Mouse (Mus musculus) kidney, embryonic 14.5 days (tissue): ENCODE results near the gene Nadsyn1. TPM values are rescaled to one million over a fixed set of nuclear protein-coding genes. Genes with fewer than 3 reads are reported as not detected.

Experiments used
- ATAC-seq: fragments of 200-750 bp; cut with Nextera tagmentation; 2 replicates; pipeline ENCODE4 v1.8.0; 2017; ENCODE audit warnings: moderate number of reproducible peaks, mild to moderate bottlenecking, moderate TSS enrichment, moderate library complexity; ENCODE audit not compliant: low FRiP score, low TSS enrichment
- H3K27ac ChIP-seq: fragments of 300-500 bp; sonication (generic); 2 replicates; pipeline ENCODE4 v1.5.1; 2014; ENCODE audit warnings: low read depth, mild to moderate bottlenecking, low read length, moderate library complexity, mixed read lengths
- H3K27me3 ChIP-seq: fragments of 300-500 bp; sonication (generic); 2 replicates; pipeline ENCODE4 v1.6.1; 2014; ENCODE audit warnings: mild to moderate bottlenecking, low read length; ENCODE audit not compliant: control insufficient read depth, insufficient read depth
- H3K36me3 ChIP-seq: fragments of 300-500 bp; sonication (generic); 2 replicates; pipeline ENCODE4 v1.6.1; 2014; ENCODE audit warnings: low read length, mixed read lengths; ENCODE audit not compliant: control insufficient read depth, insufficient read depth
- H3K4me1 ChIP-seq: fragments of 300-500 bp; sonication (generic); 2 replicates; pipeline ENCODE4 v1.6.1; 2014; ENCODE audit warnings: low read length, mixed read lengths; ENCODE audit not compliant: control insufficient read depth, insufficient read depth
- H3K4me2 ChIP-seq: fragments of 300-500 bp; sonication (generic); replicated peaks from 2 replicates; pipeline ENCODE4 v1.6.1; 2014; ENCODE audit warnings: low read depth, mild to moderate bottlenecking, low read length
- H3K4me3 ChIP-seq: fragments of 300-500 bp; sonication (generic); 2 replicates; pipeline ENCODE4 v1.5.1; 2014; ENCODE audit warnings: mild to moderate bottlenecking, low read length
- H3K9ac ChIP-seq: fragments of 300-500 bp; sonication (generic); 2 replicates; pipeline ENCODE4 v1.6.1; 2014; ENCODE audit warnings: low read depth, mild to moderate bottlenecking, low read length, moderate library complexity
- H3K9me3 ChIP-seq: fragments of 300-500 bp; sonication (generic); 2 replicates; pipeline ENCODE4 v1.6.1; 2016; ENCODE audit warnings: low read length; ENCODE audit not compliant: control insufficient read depth
- WGBS: fragments of 180-500 bp; shearing (Covaris S2); extraction: QIAGEN DNeasy Blood & Tissue Kit; methylation state at CpG from one replicate; pipeline ENCODE4 v1.1.7; 2014; 5-methylcytosine and 5-hydroxymethylcytosine counted together
- polyA plus RNA-seq: library from polyadenylated mRNA; unstranded; fragments of >200 nt; fragmentation: Nextera tagmentation; extraction: Ambion mirVana; gene quantifications from 2 replicates; pipeline ENCODE4 v1.2.1, GENCODE M21; 2014

The Nadsyn1 gene
- polyA plus RNA-seq, 1 experiment from 2014 or later: 9.6 TPM

DNA sequence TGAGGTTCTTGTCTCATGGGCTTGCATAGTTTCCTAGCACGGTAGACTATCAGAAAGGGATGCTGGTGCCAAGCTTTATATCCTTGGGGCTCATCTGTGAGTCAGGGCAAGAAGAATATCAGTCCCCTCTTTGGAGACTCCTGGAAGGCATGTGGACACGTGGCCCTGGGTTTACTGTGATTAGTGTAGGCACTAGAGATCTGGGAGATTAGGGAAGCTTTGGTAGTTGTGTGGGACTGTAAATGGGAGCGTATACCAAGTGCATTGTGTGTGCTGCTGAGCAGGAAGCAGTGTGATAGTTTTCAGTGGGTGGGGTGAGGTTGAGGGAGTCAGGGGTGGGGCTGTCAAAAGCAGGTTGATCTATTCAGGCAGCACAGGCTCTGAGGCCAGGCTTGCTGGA lies 12.3 kb upstream of the Nadsyn1 start:
- Histone ChIP-seq H3K9me3 (no peaks in the 10 kb centered on the region), H3K27me3 (no peaks in the 10 kb centered on the region), H3K27ac (no peak overlapping the region), H3K36me3 (peaks cover 25% of the 10 kb centered on the region; the same call in 1 of the 2 replicates), H3K4me2 (no peak overlapping the region), H3K4me1 (peaks cover 4% of the 10 kb centered on the region; the same call in 1 of the 2 replicates), H3K9ac (no peak overlapping the region), H3K4me3 (no peak overlapping the region)
- WGBS: 60% methylated on average over 3 of the region's 3 CpGs
- no peak for ATAC-seq

- ATAC-seq: no peak
- WGBS: 80% methylated on average over 2 of the region's 2 CpGs
- Histone ChIP-seq H3K4me3 (no peak overlapping the region), H3K9ac (no peak overlapping the region), H3K4me2 (no peak overlapping the region), H3K36me3 (peaks cover 25% of the 10 kb centered on the region; the same call in 1 of the 2 replicates), H3K27me3 (no peaks in the 10 kb centered on the region), H3K9me3 (no peaks in the 10 kb centered on the region), H3K27ac (no peak overlapping the region), H3K4me1 (peaks cover 4% of the 10 kb centered on the region; the same call in 1 of the 2 replicates)
Measured at GRCm38 (mm10) chr7:143834316-143834715, 11.7 kb upstream of the Nadsyn1 start.

GRCm38 (mm10) chr7:143833581-143834190 lies 11.0 kb upstream of the Nadsyn1 start:
- H3K4me3 ChIP-seq: no peak overlapping the region
- H3K9me3 ChIP-seq: no peaks in the 10 kb centered on the region
- ATAC-seq: no peak
- H3K36me3 ChIP-seq: peaks cover 19% of the 10 kb centered on the region; the same call in 1 of the 2 replicates
- H3K4me1 ChIP-seq: peaks cover 4% of the 10 kb centered on the region; the same call in 1 of the 2 replicates
- no peak overlapping the region for H3K4me2 ChIP-seq
- H3K27me3 ChIP-seq: no peaks in the 10 kb centered on the region
- no peak overlapping the region for H3K27ac ChIP-seq
- H3K9ac ChIP-seq: no peak overlapping the region
- WGBS: 79% methylated on average over 6 of the region's 6 CpGs

DNA sequence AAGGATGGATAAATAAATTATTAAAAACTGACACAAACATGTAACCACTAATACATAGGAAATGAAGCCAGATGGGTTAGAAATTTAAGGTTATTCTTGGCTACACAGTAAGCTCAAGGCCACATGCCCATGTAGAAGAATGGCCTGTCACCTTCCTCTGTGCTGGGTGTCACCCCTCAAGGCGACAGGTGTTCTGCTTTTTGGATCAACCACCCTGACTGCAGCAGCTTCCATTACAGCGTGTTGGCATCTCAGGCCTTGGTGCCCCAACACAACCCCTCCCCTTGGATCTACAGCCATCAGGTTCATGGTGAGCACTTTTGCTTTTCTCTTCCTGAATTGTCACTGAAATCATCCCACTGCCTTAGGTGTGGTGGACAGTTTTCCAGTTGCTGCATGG lies 10.0 kb upstream of the Nadsyn1 start:
- H3K9ac ChIP-seq: no peak overlapping the region
- no peak for ATAC-seq
- WGBS: 87% methylated on average over 2 of the region's 2 CpGs

GRCm38 (mm10) chr7:143832196-143832595 lies 9.5 kb upstream of the Nadsyn1 start:
- Histone ChIP-seq H3K27ac (no peak overlapping the region), H3K27me3 (no peaks in the 10 kb centered on the region), H3K9me3 (no peaks in the 10 kb centered on the region), H3K4me2 (no peak overlapping the region), H3K36me3 (peaks cover 10% of the 10 kb centered on the region; the same call in 1 of the 2 replicates), H3K4me1 (peaks cover 4% of the 10 kb centered on the region; the same call in 1 of the 2 replicates), H3K9ac (no peak overlapping the region), H3K4me3 (no peak overlapping the region)
- no peak for ATAC-seq
- WGBS: 75% methylated on average over 8 of the region's 8 CpGs

More for the DNA sequence above, 10.0 kb upstream of the Nadsyn1 start:
- H3K4me3 ChIP-seq: no peak overlapping the region
- no peaks in the 10 kb centered on the region for H3K27me3 ChIP-seq
- H3K9me3 ChIP-seq: no peaks in the 10 kb centered on the region
- H3K36me3 ChIP-seq: peaks cover 10% of the 10 kb centered on the region; the same call in 1 of the 2 replicates
- no peak overlapping the region for H3K27ac ChIP-seq
- H3K4me1 ChIP-seq: peaks cover 4% of the 10 kb centered on the region; the same call in 1 of the 2 replicates
- no peak overlapping the region for H3K4me2 ChIP-seq

DNA sequence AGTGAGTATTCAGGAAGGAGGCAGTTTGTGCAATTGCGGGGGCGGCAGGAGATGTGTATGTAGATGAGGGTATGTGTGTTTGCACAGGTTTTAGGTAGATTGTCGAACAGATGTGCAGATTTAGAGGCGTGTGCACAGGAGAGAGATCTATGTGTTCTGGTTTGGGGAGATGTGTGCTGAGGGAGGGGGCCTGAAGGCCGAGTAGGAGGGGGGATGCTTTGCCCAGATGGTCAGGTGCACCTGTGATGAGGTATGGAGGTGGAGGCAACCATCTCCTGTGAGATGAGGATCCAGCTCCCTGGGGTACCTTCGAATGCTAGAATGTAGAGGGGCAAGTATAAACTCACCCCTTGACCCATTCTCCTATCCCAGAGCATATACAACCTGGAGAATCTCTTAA lies 7.8 kb upstream of the Nadsyn1 start:
- Histone ChIP-seq H3K9me3 (no peaks in the 10 kb centered on the region), H3K9ac (peak overlapping the region; percentile 56), H3K4me1 (peaks cover 4% of the 10 kb centered on the region; the same call in 1 of the 2 replicates), H3K4me2 (peak overlapping the region; percentile 86), H3K27ac (no peak overlapping the region; the same call in 1 of the 2 replicates), H3K36me3 (peaks cover 5% of the 10 kb centered on the region; the same call in 1 of the 2 replicates), H3K27me3 (no peaks in the 10 kb centered on the region), H3K4me3 (peak overlapping the region; percentile 53)
- ATAC-seq: peak; percentile 8
- WGBS: 12% methylated on average over 6 of the region's 6 CpGs

- H3K4me2 ChIP-seq: peak overlapping the region; percentile 86
- WGBS: 2% methylated on average over 37 of the region's 37 CpGs
- peak overlapping the region; percentile 86 for H3K27ac ChIP-seq
- no peaks in the 10 kb centered on the region for H3K9me3 ChIP-seq
- H3K27me3 ChIP-seq: no peaks in the 10 kb centered on the region
- H3K36me3 ChIP-seq: peaks cover 5% of the 10 kb centered on the region; the same call in 1 of the 2 replicates
- H3K9ac ChIP-seq: peak overlapping the region; percentile 69
- peak; percentile 98 for ATAC-seq
- peak overlapping the region; percentile 53 for H3K4me3 ChIP-seq
- H3K4me1 ChIP-seq: peaks cover 4% of the 10 kb centered on the region; the same call in 1 of the 2 replicates
Measured at GRCm38 (mm10) chr7:143829504-143830331, 7.1 kb upstream of the Nadsyn1 start.

DNA sequence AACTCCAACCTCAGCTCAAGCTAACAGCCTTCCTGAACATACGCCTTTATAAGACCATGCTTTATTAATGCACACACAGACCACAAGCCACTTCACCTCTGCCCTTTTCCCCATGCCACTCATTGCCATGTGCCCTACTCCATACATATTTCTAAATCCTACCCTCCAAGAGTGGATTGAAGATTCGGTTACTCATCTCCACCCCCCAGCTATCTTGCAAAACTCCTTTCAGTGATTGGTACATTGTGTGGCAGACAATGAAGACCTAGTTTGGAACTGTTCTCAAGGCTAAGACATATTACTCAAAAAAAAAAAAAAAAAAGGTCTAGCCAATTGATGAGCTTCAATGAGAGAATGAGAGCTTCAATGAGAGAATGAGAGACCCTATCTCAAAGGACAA lies 4.3 kb upstream of the Nadsyn1 start:
- no peak for ATAC-seq
- Histone ChIP-seq H3K27ac (no peak overlapping the region), H3K4me3 (no peak overlapping the region), H3K4me1 (peaks cover 12% of the 10 kb centered on the region), H3K9ac (no peak overlapping the region), H3K9me3 (no peaks in the 10 kb centered on the region), H3K4me2 (no peak overlapping the region), H3K36me3 (no peaks in the 10 kb centered on the region), H3K27me3 (no peaks in the 10 kb centered on the region)
- 88% methylated on average over 2 of the region's 2 CpGs for WGBS

GRCm38 (mm10) chr7:143823266-143823605 lies 587 bp upstream of the Nadsyn1 start:
- Histone ChIP-seq H3K27ac (peak overlapping the region; percentile 82), H3K36me3 (peaks cover 5% of the 10 kb centered on the region; the same call in 1 of the 2 replicates), H3K4me2 (peak overlapping the region; percentile 59), H3K4me3 (peak overlapping the region; percentile 67), H3K27me3 (no peaks in the 10 kb centered on the region), H3K4me1 (peaks cover 11% of the 10 kb centered on the region), H3K9me3 (no peaks in the 10 kb centered on the region), H3K9ac (peak overlapping the region; percentile 48; the same call in 1 of the 2 replicates)
- ATAC-seq: no peak; the same call in 1 of the 2 replicates
- 81% methylated on average over 4 of the region's 4 CpGs for WGBS
